Comparison of ENCODE assay signal across 9 mouse cellular contexts in genomic region chr7:46535429-46535799, GRCm38 (mm10).
DNase-seq lines count a peak whose midpoint lies in the region; ATAC-seq and TF ChIP-seq lines count a peak whose summit lies in the region.
"Had no signal": no experiment of that assay in that cellular context is flagged by ENCODE, and none has a peak within 500 bp of the region (broad histone marks: within the 10 kb centered on the region; RNA-seq: fewer than 3 reads in every experiment).

No protein-coding gene starts in this region.

- no peak for TF ChIP-seq EP300 in heart, adult 2 months (IDR thresholded peaks at IDR 0.05; ENCODE audit: insufficient read depth, low read depth, low read length)

- DNase-seq in heart, adult 2 months, result peak in 1 of 2 experiments; percentile 8
- DNase-seq in cerebellum, adult 18-20 months, result peak; percentile 95
- DNase-seq in forelimb bud, embryonic 11.5 days (ENCODE audit: low read depth, low spot score), result peak; percentile 8
- DNase-seq in limb, embryonic 11.5 days (ENCODE audit: low spot score), result peak; percentile 53
- peak; percentile 30 for DNase-seq in retina, adult 2 months (ENCODE audit: low read depth, low spot score)

- intact Hi-C loops in heart, adult 2 months (cut with DNase I), result no loop called here

- no peak overlapping the region for H3K27ac ChIP-seq in heart, adult 2 months
- no peak overlapping the region for H3K27ac ChIP-seq in heart, embryonic 11.5 days (ENCODE audit: low read depth, low read length)
- no peak overlapping the region for H3K27ac ChIP-seq in kidney, embryonic 16.5 days (ENCODE audit: low read length)
- no peak overlapping the region for H3K27ac ChIP-seq in limb, embryonic 11.5 days (replicated peaks; ENCODE audit: low read depth, low read length)
- H3K27ac ChIP-seq: heart, embryonic 13.5 days had no signal

- H3K36me3 ChIP-seq in heart, adult 2 months (ENCODE audit: control insufficient read depth, insufficient read depth, low read length), result no peaks in the 10 kb centered on the region
- no peaks in the 10 kb centered on the region for H3K36me3 ChIP-seq in heart, embryonic 11.5 days (ENCODE audit: control insufficient read depth, insufficient read depth, low read length)
- H3K36me3 ChIP-seq in kidney, embryonic 16.5 days (ENCODE audit: insufficient read depth, low read length), result no peaks in the 10 kb centered on the region
- H3K36me3 ChIP-seq in limb, embryonic 11.5 days (ENCODE audit: control insufficient read depth, insufficient read depth, low read length), result no peaks in the 10 kb centered on the region
- H3K36me3 ChIP-seq: heart, embryonic 13.5 days had no signal

- 27% methylated on average over 10 of the region's 10 CpGs for WGBS in heart, adult 2 months
- WGBS in heart, embryonic 11.5 days (ENCODE audit: insufficient replicate concordance), result 25% methylated on average over 10 of the region's 10 CpGs
- WGBS in kidney, embryonic 16.5 days, result 26% methylated on average over 10 of the region's 10 CpGs
- WGBS in limb, embryonic 11.5 days, result 27% methylated on average over 10 of the region's 10 CpGs

- H3K9me3 ChIP-seq in heart, embryonic 11.5 days (replicated peaks; ENCODE audit: control insufficient read depth, low read length), result no peaks in the 10 kb centered on the region
- no peaks in the 10 kb centered on the region for H3K9me3 ChIP-seq in kidney, embryonic 16.5 days (ENCODE audit: low read length)
- no peaks in the 10 kb centered on the region for H3K9me3 ChIP-seq in limb, embryonic 11.5 days (ENCODE audit: control insufficient read depth, low read length)
- H3K9me3 ChIP-seq: heart, embryonic 13.5 days had no signal

- no peak for ATAC-seq in heart, embryonic 11.5 days (replicated peaks; ENCODE audit: insufficient number of reproducible peaks, low FRiP score, low TSS enrichment)
- peak; percentile 67; the same call in 1 of the 2 replicates for ATAC-seq in kidney, embryonic 16.5 days (ENCODE audit: low FRiP score, low TSS enrichment)
- no peak for ATAC-seq in limb, embryonic 11.5 days (ENCODE audit: insufficient number of reproducible peaks, low FRiP score, low TSS enrichment, low read depth)
- ATAC-seq in erythroblast, adult 5-6 weeks (replicated peaks; ENCODE audit: low FRiP score, poor library complexity, severe bottlenecking), result no peak

- no peak overlapping the region for H3K9ac ChIP-seq in heart, adult 2 months (ENCODE audit: low read depth, low read length)
- no peak overlapping the region for H3K9ac ChIP-seq in heart, embryonic 11.5 days (ENCODE audit: low read depth, low read length)
- H3K9ac ChIP-seq in kidney, embryonic 16.5 days (replicated peaks; ENCODE audit: low read length), result no peak overlapping the region
- no peak overlapping the region for H3K9ac ChIP-seq in limb, embryonic 11.5 days (ENCODE audit: low read length)
- H3K9ac ChIP-seq: heart, embryonic 13.5 days had no signal

- no peaks in the 10 kb centered on the region for H3K27me3 ChIP-seq in heart, adult 2 months (ENCODE audit: control insufficient read depth, insufficient read depth, low read length)
- H3K27me3 ChIP-seq in heart, embryonic 11.5 days (ENCODE audit: control insufficient read depth, insufficient read depth, low read length), result no peaks in the 10 kb centered on the region
- H3K27me3 ChIP-seq in kidney, embryonic 16.5 days (ENCODE audit: insufficient read depth, low read length), result no peaks in the 10 kb centered on the region
- no peaks in the 10 kb centered on the region for H3K27me3 ChIP-seq in limb, embryonic 11.5 days (ENCODE audit: control insufficient read depth, insufficient read depth, low read length)
- H3K27me3 ChIP-seq: heart, embryonic 13.5 days had no signal

- H3K79me2 ChIP-seq in heart, adult 2 months (replicated peaks; ENCODE audit: control insufficient read depth, insufficient read depth, low read length), result no peaks in the 10 kb centered on the region

- H3K4me3 ChIP-seq in heart, adult 2 months, result no peak overlapping the region
- H3K4me3 ChIP-seq in heart, embryonic 11.5 days (ENCODE audit: low read depth, low read length), result no peak overlapping the region
- no peak overlapping the region for H3K4me3 ChIP-seq in kidney, embryonic 16.5 days (ENCODE audit: low read length)
- no peak overlapping the region for H3K4me3 ChIP-seq in limb, embryonic 11.5 days (ENCODE audit: low read depth, low read length)
- H3K4me3 ChIP-seq: heart, embryonic 13.5 days had no signal

- no peaks in the 10 kb centered on the region for H3K4me1 ChIP-seq in heart, adult 2 months (ENCODE audit: control insufficient read depth, insufficient read depth, low read length)
- H3K4me1 ChIP-seq in heart, embryonic 11.5 days (ENCODE audit: control insufficient read depth, insufficient read depth, low read length), result peaks cover 2% of the 10 kb centered on the region; the same call in 1 of the 2 replicates
- no peaks in the 10 kb centered on the region for H3K4me1 ChIP-seq in kidney, embryonic 16.5 days (ENCODE audit: insufficient read depth, low read length)
- H3K4me1 ChIP-seq in limb, embryonic 11.5 days (ENCODE audit: control insufficient read depth, insufficient read depth, low read length), result peaks cover 4% of the 10 kb centered on the region; the same call in 1 of the 2 replicates

- H3K4me2 ChIP-seq in heart, embryonic 11.5 days, result no peak overlapping the region
- H3K4me2 ChIP-seq in kidney, embryonic 16.5 days (replicated peaks; ENCODE audit: low read depth, low read length), result no peak overlapping the region
- H3K4me2 ChIP-seq in limb, embryonic 11.5 days (ENCODE audit: low read depth, severe bottlenecking), result no peak overlapping the region
- H3K4me2 ChIP-seq: heart, embryonic 13.5 days had no signal

- peak; percentile 63 for TF ChIP-seq CTCF in heart, adult 2 months (IDR thresholded peaks at IDR 0.05)

- TF ChIP-seq POLR2A in heart, adult 2 months (IDR thresholded peaks at IDR 0.05; ENCODE audit: insufficient read depth, low read depth, low read length), result no peak
